Mouse (Mus musculus): Measurements from ENCODE around the gene Brd2.
"Not testable (repeated sequence)": the region's sequence is repeated elsewhere in the genome, so short reads cannot be mapped to it uniquely, and the experiment has no call there.

Gene Brd2

DNA sequence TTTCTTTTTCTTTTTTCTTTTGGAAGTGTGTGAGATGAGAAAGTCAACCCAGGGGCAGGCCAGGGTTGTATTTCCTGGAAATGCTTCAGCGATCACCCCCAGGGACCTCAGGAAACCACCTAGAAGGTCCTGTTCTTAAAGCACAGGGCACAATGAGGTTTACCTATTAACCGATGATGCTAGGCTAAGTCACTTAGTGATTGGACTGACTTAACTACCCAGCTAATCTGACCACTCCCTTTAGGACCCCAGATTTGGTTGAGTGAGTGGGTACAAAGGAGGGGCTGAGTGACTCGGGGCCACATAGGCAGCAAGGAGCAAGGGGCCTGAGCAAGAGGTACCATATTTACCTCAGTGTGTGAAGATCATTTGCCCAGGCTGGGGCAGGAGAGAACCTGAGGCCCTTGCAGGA lies 22.5 kb upstream of the Brd2 start:
- no peaks in the 10 kb centered on the region for H3K36me3 ChIP-seq (ENCODE audit: insufficient read depth, low read length)
- H3K4me3 ChIP-seq (replicated peaks; ENCODE audit: low read length): no peak overlapping the region

DNA sequence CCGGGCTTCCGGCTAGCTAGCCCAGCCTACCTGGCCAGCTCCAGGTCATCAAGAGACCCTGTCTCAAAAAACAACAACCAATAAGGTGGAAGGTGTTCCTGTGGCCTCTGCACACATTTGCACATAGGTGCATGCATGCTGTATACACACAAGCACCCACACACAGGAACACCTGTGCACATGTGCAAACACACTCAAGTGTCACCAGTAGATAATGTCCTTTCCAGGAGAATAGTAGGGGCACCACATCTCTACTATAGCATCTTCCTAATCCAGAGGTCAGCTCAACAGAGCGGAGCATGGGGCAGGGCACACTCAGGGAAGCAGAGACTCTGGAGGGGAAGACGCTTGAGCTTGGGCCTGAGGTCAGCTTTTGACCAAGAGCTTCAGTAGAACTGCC lies 21.8 kb upstream of the Brd2 start:
- H3K4me1 ChIP-seq (replicated peaks; ENCODE audit: low read depth, low read length): peaks cover 15% of the 10 kb centered on the region
- H3K27me3 ChIP-seq (ENCODE audit: insufficient read depth, low read length): peaks cover 28% of the 10 kb centered on the region
- H3K9me3 ChIP-seq (ENCODE audit: low read length); H3K36me3 ChIP-seq (ENCODE audit: insufficient read depth, low read length); H3K4me3 ChIP-seq (replicated peaks; ENCODE audit: low read length): not testable (repeated sequence)

More for the DNA sequence above, 22.5 kb upstream of the Brd2 start:
- H3K27me3 ChIP-seq (ENCODE audit: insufficient read depth, low read length): peaks cover 20% of the 10 kb centered on the region
- H3K9me3 ChIP-seq (ENCODE audit: low read length): no peaks in the 10 kb centered on the region
- peaks cover 8% of the 10 kb centered on the region for H3K4me1 ChIP-seq (replicated peaks; ENCODE audit: low read depth, low read length)
- TF ChIP-seq POU5F1 (IDR thresholded peaks at IDR 0.05; ENCODE audit: borderline replicate concordance, low read length) (no peak), CTCF (conservative IDR thresholded peaks at IDR 0.05; ENCODE audit: low read length) (no peak), NANOG (IDR thresholded peaks at IDR 0.05; ENCODE audit: borderline replicate concordance, low read length) (no peak)

DNA sequence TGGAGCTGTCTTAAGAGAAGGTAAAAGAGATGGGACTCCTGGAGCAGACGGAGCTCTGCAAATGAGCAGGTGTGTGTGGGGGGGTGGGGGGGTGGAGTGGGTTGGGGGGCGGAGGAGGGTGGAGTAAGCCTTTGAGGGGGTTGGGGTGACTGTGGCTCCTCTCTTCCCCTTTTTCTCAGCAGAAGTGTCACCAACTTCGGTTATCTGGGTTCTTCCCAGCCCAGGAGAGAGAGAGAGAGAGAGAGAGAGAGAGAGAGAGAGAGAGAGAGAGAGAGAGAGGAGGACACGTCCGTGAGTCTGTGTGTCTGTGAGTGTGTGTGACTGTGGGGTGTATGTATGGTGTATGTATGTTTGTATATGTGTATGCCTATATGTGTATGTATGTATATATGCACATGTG lies 21.0 kb upstream of the Brd2 start:
- Histone ChIP-seq H3K4me1 (replicated peaks; ENCODE audit: low read depth, low read length) (peaks cover 23% of the 10 kb centered on the region), H3K4me3 (replicated peaks; ENCODE audit: low read length) (no peak overlapping the region), H3K9me3 (ENCODE audit: low read length) (no peaks in the 10 kb centered on the region), H3K27me3 (ENCODE audit: insufficient read depth, low read length) (peaks cover 35% of the 10 kb centered on the region), H3K36me3 (ENCODE audit: insufficient read depth, low read length) (no peaks in the 10 kb centered on the region)
- no peak for TF ChIP-seq CTCF (conservative IDR thresholded peaks at IDR 0.05; ENCODE audit: low read length)
- no peak for TF ChIP-seq NANOG (IDR thresholded peaks at IDR 0.05; ENCODE audit: borderline replicate concordance, low read length)
- TF ChIP-seq POU5F1 (IDR thresholded peaks at IDR 0.05; ENCODE audit: borderline replicate concordance, low read length): no peak

DNA sequence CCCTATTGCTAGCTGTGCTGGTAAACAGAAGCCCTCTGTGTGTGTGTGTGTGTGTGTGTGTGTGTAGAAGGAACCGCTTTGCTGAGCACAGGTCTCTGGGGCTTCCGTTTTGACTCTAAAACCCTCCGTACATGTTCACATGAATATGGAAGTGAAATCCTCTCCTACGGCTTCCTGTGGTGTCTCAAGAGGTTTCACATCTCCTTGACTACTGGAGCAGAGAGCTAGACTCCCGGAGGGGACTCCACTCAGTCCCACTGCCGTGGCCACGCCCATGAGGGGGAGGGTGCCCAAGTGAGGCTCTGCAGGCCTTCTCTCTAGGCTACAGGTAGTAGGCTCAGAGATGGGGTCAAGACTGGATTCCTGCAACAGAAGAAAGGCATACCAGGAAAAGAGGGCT lies 20.6 kb upstream of the Brd2 start, which contains the start of gene H2-DMb2:
H2-DMb2 (plus strand) TSS at position 275 of the 400 bp plus-strand sequence.
- TF ChIP-seq NANOG (IDR thresholded peaks at IDR 0.05; ENCODE audit: borderline replicate concordance, low read length) (no peak), POU5F1 (IDR thresholded peaks at IDR 0.05; ENCODE audit: borderline replicate concordance, low read length) (no peak), CTCF (conservative IDR thresholded peaks at IDR 0.05; ENCODE audit: low read length) (no peak)
- no peaks in the 10 kb centered on the region for H3K36me3 ChIP-seq (ENCODE audit: insufficient read depth, low read length)

DNA sequence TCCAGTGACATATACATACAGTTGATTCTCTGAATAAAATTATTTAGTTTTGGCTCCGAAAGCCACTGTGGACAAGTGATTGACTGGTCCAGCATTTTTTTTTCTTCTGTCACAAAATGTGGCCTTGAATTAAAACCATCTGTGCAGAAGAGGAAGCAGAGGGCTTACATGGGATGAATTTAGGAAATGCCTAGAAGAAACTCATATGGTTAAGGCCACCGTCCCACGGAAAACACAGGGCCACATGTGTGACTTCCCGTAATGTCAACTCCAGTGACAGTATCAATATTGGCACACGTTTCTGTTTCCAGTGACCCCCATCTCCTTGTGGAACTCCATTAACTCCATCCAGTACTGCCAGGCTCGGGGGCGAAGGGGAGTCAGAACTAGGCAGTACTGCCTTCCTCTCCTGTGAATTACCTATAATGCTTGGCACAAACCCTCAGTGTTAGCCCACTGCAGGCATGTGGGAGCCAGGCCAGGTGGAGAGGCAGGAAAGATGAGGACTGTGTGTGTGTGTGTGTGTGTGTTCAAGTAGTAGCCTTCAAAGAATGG lies 20.1 kb upstream of the Brd2 start:
- Histone ChIP-seq H3K36me3 (ENCODE audit: insufficient read depth, low read length) (no peaks in the 10 kb centered on the region), H3K9me3 (ENCODE audit: low read length) (no peaks in the 10 kb centered on the region), H3K27me3 (ENCODE audit: insufficient read depth, low read length) (peaks cover 43% of the 10 kb centered on the region), H3K4me1 (replicated peaks; ENCODE audit: low read depth, low read length) (peaks cover 32% of the 10 kb centered on the region), H3K4me3 (replicated peaks; ENCODE audit: low read length) (no peak overlapping the region)
- no peak for TF ChIP-seq NANOG (IDR thresholded peaks at IDR 0.05; ENCODE audit: borderline replicate concordance, low read length)

More for the DNA sequence above, 20.6 kb upstream of the Brd2 start, which contains the start of gene H2-DMb2:
- peaks cover 40% of the 10 kb centered on the region for H3K27me3 ChIP-seq (ENCODE audit: insufficient read depth, low read length)
- H3K9me3 ChIP-seq (ENCODE audit: low read length): no peaks in the 10 kb centered on the region
- H3K4me3 ChIP-seq (replicated peaks; ENCODE audit: low read length): no peak within 1 kb of the TSS
- H3K4me1 ChIP-seq (replicated peaks; ENCODE audit: low read depth, low read length): peaks cover 27% of the 10 kb centered on the region

DNA sequence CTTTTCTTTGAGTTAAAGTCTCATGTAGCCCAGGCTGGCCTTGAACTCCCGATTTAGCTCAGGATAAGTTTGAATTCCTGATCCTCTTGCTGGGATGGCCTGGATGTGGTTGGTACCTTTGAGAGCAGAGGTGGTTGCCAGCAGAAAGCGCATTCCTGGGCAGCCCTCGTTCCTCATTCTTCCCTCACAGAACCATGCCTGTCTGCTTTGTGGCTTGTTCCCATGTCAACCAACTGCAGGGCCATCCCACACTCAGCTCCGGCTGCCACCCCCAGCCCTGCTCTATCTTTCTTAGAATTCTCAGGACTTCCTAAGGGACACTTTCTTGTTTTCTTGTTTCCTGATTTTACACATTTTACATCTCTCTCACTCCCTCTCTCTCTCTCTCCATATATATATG lies 19.0 kb upstream of the Brd2 start:
- H3K27me3 ChIP-seq (ENCODE audit: insufficient read depth, low read length): peaks cover 54% of the 10 kb centered on the region
- TF ChIP-seq POU5F1 (IDR thresholded peaks at IDR 0.05; ENCODE audit: borderline replicate concordance, low read length) (no peak), NANOG (IDR thresholded peaks at IDR 0.05; ENCODE audit: borderline replicate concordance, low read length) (no peak), CTCF (conservative IDR thresholded peaks at IDR 0.05; ENCODE audit: low read length) (no peak)

DNA sequence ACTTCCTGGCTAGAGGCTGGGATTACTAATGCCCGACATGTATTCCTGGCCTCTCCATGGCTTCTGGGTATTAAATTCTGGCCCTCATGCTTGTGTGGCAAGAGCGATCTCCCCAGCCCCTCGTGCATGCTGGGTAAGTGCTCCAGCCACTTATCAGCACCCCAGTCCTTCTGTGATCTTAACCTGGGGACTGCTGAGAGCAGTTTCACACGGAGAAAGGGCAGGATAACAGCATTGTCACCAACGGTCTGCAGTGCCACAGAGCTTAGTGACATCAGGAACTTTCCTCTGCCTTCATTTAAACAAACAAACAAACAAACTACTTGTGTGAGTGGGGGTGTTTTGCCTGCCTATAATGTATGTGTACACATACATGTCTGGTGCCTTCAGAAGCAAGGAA lies 17.8 kb upstream of the Brd2 start:
- peaks cover 61% of the 10 kb centered on the region for H3K27me3 ChIP-seq (ENCODE audit: insufficient read depth, low read length)
- H3K4me3 ChIP-seq (replicated peaks; ENCODE audit: low read length): no peak overlapping the region
- TF ChIP-seq NANOG (IDR thresholded peaks at IDR 0.05; ENCODE audit: borderline replicate concordance, low read length) (no peak), POU5F1 (IDR thresholded peaks at IDR 0.05; ENCODE audit: borderline replicate concordance, low read length) (no peak), CTCF (conservative IDR thresholded peaks at IDR 0.05; ENCODE audit: low read length) (no peak)
- H3K4me1 ChIP-seq (replicated peaks; ENCODE audit: low read depth, low read length): peaks cover 53% of the 10 kb centered on the region
- no peaks in the 10 kb centered on the region for H3K36me3 ChIP-seq (ENCODE audit: insufficient read depth, low read length)
- H3K9me3 ChIP-seq (ENCODE audit: low read length): no peaks in the 10 kb centered on the region

More for the DNA sequence above, 19.0 kb upstream of the Brd2 start:
- Histone ChIP-seq H3K9me3 (ENCODE audit: low read length) (no peaks in the 10 kb centered on the region), H3K4me3 (replicated peaks; ENCODE audit: low read length) (no peak overlapping the region), H3K36me3 (ENCODE audit: insufficient read depth, low read length) (no peaks in the 10 kb centered on the region), H3K4me1 (replicated peaks; ENCODE audit: low read depth, low read length) (peaks cover 43% of the 10 kb centered on the region)

DNA sequence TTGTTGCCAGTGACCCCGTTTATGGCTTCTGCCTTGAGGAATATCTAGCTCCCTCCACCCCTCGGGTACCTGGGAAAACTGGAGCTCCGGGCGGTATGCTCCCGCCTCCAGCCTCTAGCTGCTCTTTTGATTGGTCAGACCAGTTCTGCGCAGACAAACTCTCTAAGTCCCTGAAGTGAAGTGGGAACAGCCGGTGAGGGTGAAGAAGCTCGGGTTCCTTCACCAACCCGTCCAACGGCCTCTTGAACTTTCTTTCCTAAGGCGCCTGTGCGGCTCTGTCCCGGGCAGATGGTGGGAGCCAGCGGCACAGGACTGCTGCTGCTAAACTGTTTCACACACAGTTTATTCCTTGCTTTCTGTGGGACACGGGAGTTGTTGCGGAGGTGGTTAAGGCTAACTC lies 17.0 kb upstream of the Brd2 start:
- no peaks in the 10 kb centered on the region for H3K36me3 ChIP-seq (ENCODE audit: insufficient read depth, low read length)
- H3K4me1 ChIP-seq (replicated peaks; ENCODE audit: low read depth, low read length): peaks cover 57% of the 10 kb centered on the region
- H3K27me3 ChIP-seq (ENCODE audit: insufficient read depth, low read length): peaks cover 58% of the 10 kb centered on the region
- no peaks in the 10 kb centered on the region for H3K9me3 ChIP-seq (ENCODE audit: low read length)
- H3K4me3 ChIP-seq (replicated peaks; ENCODE audit: low read length): peak overlapping the region; percentile 49; the same call in 1 of the 2 replicates
- TF ChIP-seq CTCF (conservative IDR thresholded peaks at IDR 0.05; ENCODE audit: low read length) (no peak), POU5F1 (IDR thresholded peaks at IDR 0.05; ENCODE audit: borderline replicate concordance, low read length) (no peak), NANOG (IDR thresholded peaks at IDR 0.05; ENCODE audit: borderline replicate concordance, low read length) (no peak)

DNA sequence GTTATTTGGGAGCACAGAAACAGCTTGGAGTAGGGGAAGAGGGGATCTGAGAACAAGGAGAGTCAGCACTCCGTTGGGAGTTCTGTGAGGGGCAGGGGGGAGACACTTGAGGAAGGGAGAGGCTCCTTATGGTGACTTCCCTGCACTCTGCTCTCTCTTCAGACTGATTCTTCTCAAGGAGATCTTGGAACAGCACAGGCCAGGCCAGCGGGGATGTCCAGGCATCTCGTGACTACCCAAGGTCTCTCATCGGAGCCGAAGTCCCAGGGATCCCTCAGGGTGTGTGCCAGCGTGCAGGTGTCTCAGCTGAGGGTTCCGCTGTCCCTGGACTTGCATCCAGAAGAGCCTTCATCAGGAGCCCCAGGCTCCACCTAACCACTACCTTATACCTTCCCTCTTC lies 16.2 kb upstream of the Brd2 start:
- peaks cover 59% of the 10 kb centered on the region for H3K4me1 ChIP-seq (replicated peaks; ENCODE audit: low read depth, low read length)
- TF ChIP-seq CTCF (conservative IDR thresholded peaks at IDR 0.05; ENCODE audit: low read length): no peak
- no peak for TF ChIP-seq POU5F1 (IDR thresholded peaks at IDR 0.05; ENCODE audit: borderline replicate concordance, low read length)
- no peak for TF ChIP-seq NANOG (IDR thresholded peaks at IDR 0.05; ENCODE audit: borderline replicate concordance, low read length)
- no peaks in the 10 kb centered on the region for H3K9me3 ChIP-seq (ENCODE audit: low read length)
- H3K27me3 ChIP-seq (ENCODE audit: insufficient read depth, low read length): peaks cover 58% of the 10 kb centered on the region
- H3K36me3 ChIP-seq (ENCODE audit: insufficient read depth, low read length): no peaks in the 10 kb centered on the region
- 0 out of 2 replicates have a peak overlapping the region, but pooled peaks have one; percentile 49 for H3K4me3 ChIP-seq (replicated peaks; ENCODE audit: low read length)
